Mouse (Mus musculus): ENCODE data around the gene Stim1. TPM values are rescaled to one million over a fixed set of nuclear protein-coding genes. Genes with fewer than 3 reads are reported as not detected.
"Not testable (repeated sequence)": the region's sequence is repeated elsewhere in the genome, so short reads cannot be mapped to it uniquely, and the experiment has no call there.

Gene Stim1
- total RNA-seq, 1 experiment from 2014 or later: 31.1 TPM

GRCm38 (mm10) chr7:102246265-102246664 lies 21.3 kb upstream of the Stim1 start:
- no peak for ATAC-seq (replicated peaks in 1 of 2; ENCODE audit: insufficient read depth in 1 of 2, low FRiP score in 2 of 2, low TSS enrichment in 1 of 2, low read depth in 1 of 2, poor library complexity in 2 of 2, severe bottlenecking in 2 of 2)

GRCm38 (mm10) chr7:102246956-102247797 lies 20.4 kb upstream of the Stim1 start:
- no peak for ATAC-seq (replicated peaks in 1 of 2; ENCODE audit: insufficient read depth in 1 of 2, low FRiP score in 2 of 2, low TSS enrichment in 1 of 2, low read depth in 1 of 2, poor library complexity in 2 of 2, severe bottlenecking in 2 of 2)

- ATAC-seq (replicated peaks in 1 of 2; ENCODE audit: insufficient read depth in 1 of 2, low FRiP score in 2 of 2, low TSS enrichment in 1 of 2, low read depth in 1 of 2, poor library complexity in 2 of 2, severe bottlenecking in 2 of 2): peak; percentile 47 to 49
These were observed 18.8 kb upstream of the Stim1 start for GRCm38 (mm10) chr7:102248691-102249404.

- 0 out of 4 replicates have a peak, but pooled peaks of 1 of the 2 experiments have one; percentile 10 for ATAC-seq (replicated peaks in 1 of 2; ENCODE audit: insufficient read depth in 1 of 2, low FRiP score in 2 of 2, low TSS enrichment in 1 of 2, low read depth in 1 of 2, poor library complexity in 2 of 2, severe bottlenecking in 2 of 2)
These were observed 18.1 kb upstream of the Stim1 start for GRCm38 (mm10) chr7:102249531-102249895.

GRCm38 (mm10) chr7:102249896-102250630 lies 17.5 kb upstream of the Stim1 start:
- ATAC-seq (replicated peaks in 1 of 2; ENCODE audit: insufficient read depth in 1 of 2, low FRiP score in 2 of 2, low TSS enrichment in 1 of 2, low read depth in 1 of 2, poor library complexity in 2 of 2, severe bottlenecking in 2 of 2): peak; percentile 34 to 50

- ATAC-seq (replicated peaks in 1 of 2; ENCODE audit: insufficient read depth in 1 of 2, low FRiP score in 2 of 2, low TSS enrichment in 1 of 2, low read depth in 1 of 2, poor library complexity in 2 of 2, severe bottlenecking in 2 of 2): peak; percentile 55 to 60
These were observed 16.9 kb upstream of the Stim1 start for GRCm38 (mm10) chr7:102250631-102251214.

GRCm38 (mm10) chr7:102253631-102254030 lies 14.0 kb upstream of the Stim1 start:
- no peak for ATAC-seq (replicated peaks in 1 of 2; ENCODE audit: insufficient read depth in 1 of 2, low FRiP score in 2 of 2, low TSS enrichment in 1 of 2, low read depth in 1 of 2, poor library complexity in 2 of 2, severe bottlenecking in 2 of 2)

GRCm38 (mm10) chr7:102255954-102256353 lies 11.7 kb upstream of the Stim1 start, which contains the start of gene Rhog:
TSS of gene Rhog (minus strand) at chr7:102256054.
- no peak for ATAC-seq (replicated peaks in 1 of 2; ENCODE audit: insufficient read depth in 1 of 2, low FRiP score in 2 of 2, low TSS enrichment in 1 of 2, low read depth in 1 of 2, poor library complexity in 2 of 2, severe bottlenecking in 2 of 2)

- ATAC-seq (replicated peaks in 1 of 2; ENCODE audit: insufficient read depth in 1 of 2, low FRiP score in 2 of 2, low TSS enrichment in 1 of 2, low read depth in 1 of 2, poor library complexity in 2 of 2, severe bottlenecking in 2 of 2): no peak
These were observed 11.0 kb upstream of the Stim1 start for GRCm38 (mm10) chr7:102256636-102257035.

GRCm38 (mm10) chr7:102258189-102258588 lies 9.4 kb upstream of the Stim1 start:
- peak; percentile 68 to 74; a peak in 2 of 4 replicates for ATAC-seq (replicated peaks in 1 of 2; ENCODE audit: insufficient read depth in 1 of 2, low FRiP score in 2 of 2, low TSS enrichment in 1 of 2, low read depth in 1 of 2, poor library complexity in 2 of 2, severe bottlenecking in 2 of 2)

- no peak for ATAC-seq (replicated peaks in 1 of 2; ENCODE audit: insufficient read depth in 1 of 2, low FRiP score in 2 of 2, low TSS enrichment in 1 of 2, low read depth in 1 of 2, poor library complexity in 2 of 2, severe bottlenecking in 2 of 2)
These were observed 8.9 kb upstream of the Stim1 start for GRCm38 (mm10) chr7:102258753-102259152.

- peak in 1 of 2 experiments; percentile 38; a peak in 1 of 4 replicates for ATAC-seq (replicated peaks in 1 of 2; ENCODE audit: insufficient read depth in 1 of 2, low FRiP score in 2 of 2, low TSS enrichment in 1 of 2, low read depth in 1 of 2, poor library complexity in 2 of 2, severe bottlenecking in 2 of 2)
These were observed 7.7 kb upstream of the Stim1 start for GRCm38 (mm10) chr7:102259716-102260479.

GRCm38 (mm10) chr7:102260518-102260917 lies 7.1 kb upstream of the Stim1 start:
- ATAC-seq (replicated peaks in 1 of 2; ENCODE audit: insufficient read depth in 1 of 2, low FRiP score in 2 of 2, low TSS enrichment in 1 of 2, low read depth in 1 of 2, poor library complexity in 2 of 2, severe bottlenecking in 2 of 2): no peak

- ATAC-seq (replicated peaks in 1 of 2; ENCODE audit: insufficient read depth in 1 of 2, low FRiP score in 2 of 2, low TSS enrichment in 1 of 2, low read depth in 1 of 2, poor library complexity in 2 of 2, severe bottlenecking in 2 of 2): no peak
These were observed 4.6 kb upstream of the Stim1 start for GRCm38 (mm10) chr7:102263020-102263419.

GRCm38 (mm10) chr7:102266021-102266400 lies 1.6 kb upstream of the Stim1 start:
- ATAC-seq (replicated peaks in 1 of 2; ENCODE audit: insufficient read depth in 1 of 2, low FRiP score in 2 of 2, low TSS enrichment in 1 of 2, low read depth in 1 of 2, poor library complexity in 2 of 2, severe bottlenecking in 2 of 2): not testable (repeated sequence)

- ATAC-seq (replicated peaks in 1 of 2; ENCODE audit: insufficient read depth in 1 of 2, low FRiP score in 2 of 2, low TSS enrichment in 1 of 2, low read depth in 1 of 2, poor library complexity in 2 of 2, severe bottlenecking in 2 of 2): peak; percentile 47 to 66
These were observed 1.1 kb upstream of the Stim1 start for GRCm38 (mm10) chr7:102266401-102267042.

Measured in hematopoietic stem cell, adult 5-6 weeks (primary cell).